Mouse (Mus musculus): ENCODE results near the gene Tef. TPM values are rescaled to one million over a fixed set of nuclear protein-coding genes. Genes with fewer than 3 reads are reported as not detected.

Tef gene
- total and polyA plus RNA-seq, 3 experiments = 28.1 to 75.8 (median 61.5) TPM

DNA sequence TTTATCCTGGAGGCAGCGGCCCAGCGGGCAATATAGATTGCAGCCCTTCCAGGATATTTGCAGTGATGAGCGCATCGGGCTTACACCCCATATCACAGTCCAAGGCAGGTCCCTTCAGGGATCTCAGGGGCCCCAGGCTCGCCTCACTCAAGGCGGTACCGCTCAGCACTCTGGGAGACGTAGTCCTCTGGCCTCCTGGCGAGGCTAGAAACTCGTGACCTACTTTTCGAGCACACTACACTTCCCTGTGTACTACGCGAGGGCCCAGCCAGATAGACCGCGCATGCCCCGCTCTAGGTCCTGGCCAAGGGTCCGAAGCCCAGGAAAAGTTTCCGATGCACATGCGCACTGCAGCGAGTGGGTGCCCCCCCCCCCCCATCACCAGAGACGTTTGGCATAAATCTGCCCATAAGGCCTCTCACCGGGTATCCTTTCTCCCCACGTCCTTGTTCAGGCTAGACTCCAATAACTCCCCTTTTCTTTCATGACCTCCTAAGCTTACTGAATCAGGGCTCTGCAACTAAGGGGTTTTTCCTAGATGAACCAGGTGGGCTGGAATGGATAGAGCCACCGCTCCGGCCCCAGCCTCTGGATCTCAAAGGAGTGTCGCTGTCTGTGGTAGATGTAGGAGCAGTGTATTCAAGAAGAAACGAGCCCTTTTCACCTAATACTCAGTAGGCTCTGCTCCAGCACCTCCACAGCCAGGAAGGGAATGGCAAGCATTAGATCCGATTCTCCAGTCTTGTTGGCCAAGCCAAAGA is 54.0 kb downstream of the Tef start:
- TF ChIP-seq TAL1 (conservative IDR thresholded peaks at IDR 0.05; ENCODE audit: low read depth, low read length) (no peak), POLR2AphosphoS5 (IDR thresholded peaks at IDR 0.05; ENCODE audit: insufficient replicate concordance, low read depth, low read length) (no peak), GATA2 (IDR thresholded peaks at IDR 0.05; ENCODE audit: borderline replicate concordance, low read depth, low read length) (no peak), GATA1 (IDR thresholded peaks at IDR 0.05; ENCODE audit: borderline replicate concordance, low read length) (no peak), CTCF (IDR thresholded peaks at IDR 0.05; ENCODE audit: low read depth, low read length) (no peak)
- DNase-seq (ENCODE audit: low spot score) (peak; percentile 89), ATAC-seq (ENCODE audit: extremely low read depth, insufficient number of reproducible peaks, low FRiP score, poor library complexity, severe bottlenecking) (peak; percentile 84)
- Histone ChIP-seq H3K36me3 (replicated peaks) (peaks cover 39% of the 10 kb centered on the region), H3K4me1 (ENCODE audit: insufficient read depth, low read depth, low read length) (peaks cover 71% of the 10 kb centered on the region), H3K9me3 (replicated peaks) (no peaks in the 10 kb centered on the region), H3K4me3 (ENCODE audit: low read depth, low read length) (peak overlapping the region; percentile 85), H3K27me3 (ENCODE audit: insufficient read depth, low read length) (no peaks in the 10 kb centered on the region)

DNA sequence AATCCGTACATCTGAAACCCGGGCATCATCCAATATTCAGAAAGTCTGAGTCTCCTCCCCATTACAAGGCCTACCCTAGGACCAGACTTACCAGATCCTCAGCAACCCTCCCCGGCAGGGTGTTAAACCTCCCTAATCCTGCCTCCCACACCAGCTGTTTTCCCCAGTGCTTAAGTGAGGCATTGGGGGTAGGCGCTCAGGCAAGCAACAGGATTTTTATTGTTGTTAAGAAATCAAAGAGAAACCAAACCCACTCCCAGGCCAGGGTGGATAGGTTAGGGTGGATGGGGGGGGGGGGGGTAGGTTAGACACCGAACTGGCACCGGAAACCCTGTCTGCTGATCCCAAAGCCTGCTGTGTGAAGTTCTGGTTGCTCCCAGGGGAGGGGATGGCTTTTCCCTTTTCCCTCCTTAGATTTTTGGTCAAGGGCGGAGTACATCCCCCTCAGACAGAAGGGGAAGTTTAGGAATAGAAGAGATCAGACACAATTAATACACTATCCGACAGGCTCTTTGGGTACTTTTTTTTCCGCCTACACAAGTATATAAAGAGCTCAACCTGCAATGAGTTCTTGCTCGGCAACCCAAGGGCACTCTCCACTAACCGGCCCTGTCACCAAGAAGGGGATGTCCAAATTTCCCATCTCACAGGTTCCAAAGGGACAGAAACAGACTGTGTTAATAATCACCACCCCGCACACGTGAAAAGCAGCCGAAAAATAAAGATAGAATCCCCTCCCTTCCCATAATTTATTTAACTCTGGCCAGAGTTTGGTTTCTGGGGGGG is 54.9 kb downstream of the Tef start:
- Histone ChIP-seq H3K4me1 (ENCODE audit: insufficient read depth, low read depth, low read length) (peaks cover 65% of the 10 kb centered on the region), H3K9me3 (replicated peaks) (no peaks in the 10 kb centered on the region), H3K27me3 (ENCODE audit: insufficient read depth, low read length) (no peaks in the 10 kb centered on the region), H3K36me3 (replicated peaks) (peaks cover 29% of the 10 kb centered on the region), H3K4me3 (ENCODE audit: low read depth, low read length) (peak overlapping the region; percentile 85)
- TF ChIP-seq GATA1 (IDR thresholded peaks at IDR 0.05; ENCODE audit: borderline replicate concordance, low read length) = no peak
- no peak for TF ChIP-seq CTCF (IDR thresholded peaks at IDR 0.05; ENCODE audit: low read depth, low read length)
- TF ChIP-seq TAL1 (conservative IDR thresholded peaks at IDR 0.05; ENCODE audit: low read depth, low read length) = no peak
- no peak for TF ChIP-seq GATA2 (IDR thresholded peaks at IDR 0.05; ENCODE audit: borderline replicate concordance, low read depth, low read length)
- no peak for TF ChIP-seq POLR2AphosphoS5 (IDR thresholded peaks at IDR 0.05; ENCODE audit: insufficient replicate concordance, low read depth, low read length)
- DNase-seq (ENCODE audit: low spot score) (no peak), ATAC-seq (ENCODE audit: extremely low read depth, insufficient number of reproducible peaks, low FRiP score, poor library complexity, severe bottlenecking) (no peak)

DNA sequence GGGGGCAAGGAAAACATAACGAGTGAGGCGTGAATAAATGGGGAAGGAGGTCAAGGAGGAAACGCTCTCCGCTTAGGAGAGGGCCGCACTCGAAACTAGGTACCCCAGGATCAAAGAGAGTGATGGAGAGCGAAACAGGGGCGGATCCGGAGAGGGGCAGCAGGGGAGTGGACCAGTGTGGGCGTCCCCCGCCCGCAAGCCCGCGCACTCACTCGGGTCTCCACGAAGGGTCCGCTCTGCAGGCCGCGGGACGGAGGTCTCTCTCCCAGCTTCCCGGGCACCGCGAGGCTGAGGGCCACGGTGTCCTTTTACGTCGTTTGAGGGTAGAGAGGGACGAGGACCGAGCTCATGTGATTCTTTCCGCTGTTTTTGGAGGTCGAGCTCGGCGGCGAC is 55.5 kb downstream of the Tef start:
- ATAC-seq (ENCODE audit: extremely low read depth, insufficient number of reproducible peaks, low FRiP score, poor library complexity, severe bottlenecking) = no peak

DNA sequence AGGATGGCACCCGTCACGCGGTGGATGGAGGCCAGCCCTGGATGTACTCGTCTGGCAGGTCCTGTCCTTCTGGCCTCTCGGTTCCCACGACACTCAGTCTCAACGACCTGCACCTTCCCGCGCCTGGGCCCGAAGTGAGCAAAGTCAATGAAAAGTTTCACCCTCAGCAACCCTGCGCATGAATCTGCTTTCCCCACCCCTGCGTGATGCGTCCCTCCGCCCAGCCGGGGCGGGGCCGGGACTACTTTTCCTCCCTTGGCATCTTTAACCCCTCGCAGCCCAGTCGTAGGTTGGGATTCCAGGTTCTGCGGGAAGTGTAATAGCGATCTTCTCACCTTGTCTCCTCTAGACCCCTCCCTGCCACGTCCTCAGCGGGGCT is 55.9 kb downstream of the Tef start:
- H3K4me1 ChIP-seq (ENCODE audit: insufficient read depth, low read depth, low read length) = peaks cover 56% of the 10 kb centered on the region
- peak overlapping the region; percentile 85 for H3K4me3 ChIP-seq (ENCODE audit: low read depth, low read length)
- DNase-seq (ENCODE audit: low spot score) (peak; percentile 79), ATAC-seq (ENCODE audit: extremely low read depth, insufficient number of reproducible peaks, low FRiP score, poor library complexity, severe bottlenecking) (no peak)
- no peaks in the 10 kb centered on the region for H3K9me3 ChIP-seq (replicated peaks)
- TF ChIP-seq GATA2 (IDR thresholded peaks at IDR 0.05; ENCODE audit: borderline replicate concordance, low read depth, low read length) (no peak), POLR2AphosphoS5 (IDR thresholded peaks at IDR 0.05; ENCODE audit: insufficient replicate concordance, low read depth, low read length) (peak; percentile 92; the same call in 1 of the 2 replicates)
- peaks cover 26% of the 10 kb centered on the region for H3K36me3 ChIP-seq (replicated peaks)
- H3K27me3 ChIP-seq (ENCODE audit: insufficient read depth, low read length) = no peaks in the 10 kb centered on the region

More for the DNA sequence above, 55.5 kb downstream of the Tef start:
- peak; percentile 44 for DNase-seq (ENCODE audit: low spot score)
- TF ChIP-seq GATA2 (IDR thresholded peaks at IDR 0.05; ENCODE audit: borderline replicate concordance, low read depth, low read length) (no peak), POLR2AphosphoS5 (IDR thresholded peaks at IDR 0.05; ENCODE audit: insufficient replicate concordance, low read depth, low read length) (no peak), GATA1 (IDR thresholded peaks at IDR 0.05; ENCODE audit: borderline replicate concordance, low read length) (no peak), TAL1 (conservative IDR thresholded peaks at IDR 0.05; ENCODE audit: low read depth, low read length) (no peak), CTCF (IDR thresholded peaks at IDR 0.05; ENCODE audit: low read depth, low read length) (no peak)
- peaks cover 59% of the 10 kb centered on the region for H3K4me1 ChIP-seq (ENCODE audit: insufficient read depth, low read depth, low read length)
- H3K36me3 ChIP-seq (replicated peaks) = peaks cover 28% of the 10 kb centered on the region
- H3K27me3 ChIP-seq (ENCODE audit: insufficient read depth, low read length) = no peaks in the 10 kb centered on the region
- no peaks in the 10 kb centered on the region for H3K9me3 ChIP-seq (replicated peaks)
- peak overlapping the region; percentile 85 for H3K4me3 ChIP-seq (ENCODE audit: low read depth, low read length)

DNA sequence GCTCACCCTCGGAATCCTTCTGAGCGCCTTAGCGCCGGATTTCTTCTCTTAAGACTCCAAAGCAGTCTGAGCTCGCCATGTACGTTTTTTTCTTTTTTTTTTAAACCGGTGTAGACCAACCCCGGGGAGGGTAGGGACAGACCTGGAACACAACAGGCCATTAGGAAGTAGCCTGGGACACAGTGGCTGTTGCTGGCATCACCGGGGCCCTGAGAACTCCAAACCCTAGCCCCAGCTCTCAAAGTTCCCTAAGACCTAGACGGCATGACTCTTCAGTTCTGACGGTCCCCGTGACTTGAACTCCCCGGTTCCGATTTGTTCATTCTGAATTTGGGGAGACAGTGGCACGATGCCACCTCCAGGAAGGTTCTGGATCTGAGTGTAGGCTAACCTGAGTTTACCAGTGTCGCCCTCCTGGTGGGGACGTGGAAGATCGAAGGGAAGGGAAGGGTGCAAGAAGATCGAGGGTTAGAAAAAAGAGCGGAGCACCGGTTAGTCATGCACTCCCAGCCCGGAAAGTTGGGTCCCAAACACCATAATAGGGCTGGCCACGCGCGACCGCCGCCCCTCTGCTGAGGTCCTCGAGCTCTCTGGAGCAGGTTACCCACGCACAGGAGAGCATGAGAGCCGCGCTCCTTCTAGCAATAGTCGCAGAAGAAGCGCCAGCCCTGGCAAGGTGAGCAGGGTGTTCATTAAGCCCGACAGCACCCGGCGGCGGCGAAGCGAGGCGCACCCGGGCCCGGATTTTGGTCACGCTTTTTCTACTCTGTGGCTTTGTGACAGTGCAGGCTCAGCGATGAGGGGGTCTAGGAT is 56.5 kb downstream of the Tef start, which contains the start of gene Tob2:
Tob2 (minus strand) TSS at position 280 of the 813 bp plus-strand sequence.
- ATAC-seq (ENCODE audit: extremely low read depth, insufficient number of reproducible peaks, low FRiP score, poor library complexity, severe bottlenecking) (no peak), DNase-seq (ENCODE audit: low spot score) (no peak)
- H3K4me1 ChIP-seq (ENCODE audit: insufficient read depth, low read depth, low read length) = peaks cover 54% of the 10 kb centered on the region
- TF ChIP-seq POLR2AphosphoS5 (IDR thresholded peaks at IDR 0.05; ENCODE audit: insufficient replicate concordance, low read depth, low read length) (no peak), GATA1 (IDR thresholded peaks at IDR 0.05; ENCODE audit: borderline replicate concordance, low read length) (no peak), TAL1 (conservative IDR thresholded peaks at IDR 0.05; ENCODE audit: low read depth, low read length) (no peak), GATA2 (IDR thresholded peaks at IDR 0.05; ENCODE audit: borderline replicate concordance, low read depth, low read length) (no peak), CTCF (IDR thresholded peaks at IDR 0.05; ENCODE audit: low read depth, low read length) (no peak)
- H3K9me3 ChIP-seq (replicated peaks) = no peaks in the 10 kb centered on the region
- peak within 1 kb of the TSS; percentile 85 for H3K4me3 ChIP-seq (ENCODE audit: low read depth, low read length)
- H3K36me3 ChIP-seq (replicated peaks) = peaks cover 23% of the 10 kb centered on the region
- no peaks in the 10 kb centered on the region for H3K27me3 ChIP-seq (ENCODE audit: insufficient read depth, low read length)
